Mouse (Mus musculus): ENCODE measurements around the gene Fblim1.
A peak's percentile ranks its signal among the peaks of the same experiment; 100 is the strongest.

Gene Fblim1

DNA sequence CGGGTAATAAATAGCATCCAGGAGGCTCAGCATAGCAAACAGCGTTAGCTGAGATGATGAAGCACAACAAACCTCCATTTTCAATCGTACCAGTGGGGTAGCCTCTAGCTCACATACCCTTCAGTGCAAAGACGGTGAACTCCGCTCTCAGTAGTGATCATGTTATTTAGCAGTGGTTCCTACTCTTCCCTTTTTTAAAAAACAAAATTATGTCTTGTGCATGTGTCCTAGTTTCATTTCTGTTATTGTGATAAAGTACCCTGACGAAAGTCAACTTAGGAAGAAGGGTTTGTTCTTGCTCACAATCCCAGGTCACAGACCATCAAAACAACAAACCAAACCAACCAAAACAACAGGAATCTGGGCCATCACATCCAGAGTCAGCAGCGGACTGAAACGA lies 40.1 kb upstream of the Fblim1 start:
- Histone ChIP-seq H3K4me3 (replicated peaks; ENCODE audit: low read length) (no peak overlapping the region), H3K9me3 (ENCODE audit: low read length) (no peaks in the 10 kb centered on the region), H3K4me1 (replicated peaks; ENCODE audit: low read depth, low read length) (peaks cover 21% of the 10 kb centered on the region), H3K27me3 (ENCODE audit: insufficient read depth, low read length) (no peaks in the 10 kb centered on the region), H3K36me3 (ENCODE audit: insufficient read depth, low read length) (0 out of 2 replicates have a peak, but pooled peaks cover 3% of the 10 kb centered on the region)
- no peak for TF ChIP-seq CTCF (conservative IDR thresholded peaks at IDR 0.05; ENCODE audit: low read length)
- no peak for TF ChIP-seq POU5F1 (IDR thresholded peaks at IDR 0.05; ENCODE audit: borderline replicate concordance, low read length)
- no peak for TF ChIP-seq NANOG (IDR thresholded peaks at IDR 0.05; ENCODE audit: borderline replicate concordance, low read length)

DNA sequence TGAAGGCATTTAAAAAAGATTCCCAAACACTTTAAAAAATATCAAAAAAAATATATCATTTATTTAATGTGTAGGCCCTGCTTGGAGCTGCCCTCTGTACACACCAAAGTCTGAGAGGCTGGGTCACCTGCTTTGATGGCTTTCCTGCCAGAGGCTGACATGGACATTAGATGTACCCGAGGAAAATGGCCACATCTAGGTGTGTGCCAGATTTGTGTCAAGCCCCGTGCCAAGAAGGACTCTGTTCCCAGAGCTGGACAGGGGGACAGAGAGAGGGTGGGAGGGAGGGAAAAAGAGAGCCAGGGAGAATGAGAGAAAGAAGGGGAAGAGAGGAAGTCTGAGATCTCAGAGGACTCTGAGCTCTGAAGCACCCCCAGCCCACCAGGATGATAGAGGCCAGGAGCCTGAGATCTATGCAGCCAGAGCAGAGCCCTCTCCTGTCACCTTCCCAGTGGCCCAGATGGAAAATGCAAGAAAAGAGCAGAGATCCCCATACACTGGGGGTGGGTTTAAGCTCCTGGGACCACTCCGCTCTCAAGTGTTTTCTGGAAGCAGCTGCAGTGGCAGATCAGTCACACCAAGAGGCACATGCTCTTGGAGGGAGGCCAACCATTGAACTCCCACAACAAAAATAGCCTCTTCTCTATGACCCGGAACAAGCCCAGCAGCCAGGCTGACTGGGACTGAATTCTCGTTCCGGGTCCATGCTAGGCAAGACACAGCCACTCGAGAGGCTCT lies 37.4 kb upstream of the Fblim1 start:
- peaks cover 26% of the 10 kb centered on the region for H3K4me1 ChIP-seq (replicated peaks; ENCODE audit: low read depth, low read length)
- peaks cover 16% of the 10 kb centered on the region; the same call in 1 of the 2 replicates for H3K36me3 ChIP-seq (ENCODE audit: insufficient read depth, low read length)
- no peaks in the 10 kb centered on the region for H3K27me3 ChIP-seq (ENCODE audit: insufficient read depth, low read length)
- H3K9me3 ChIP-seq (ENCODE audit: low read length), result peaks cover 6% of the 10 kb centered on the region; the same call in 1 of the 2 replicates
- H3K4me3 ChIP-seq (replicated peaks; ENCODE audit: low read length), result no peak overlapping the region
- TF ChIP-seq POU5F1 (IDR thresholded peaks at IDR 0.05; ENCODE audit: borderline replicate concordance, low read length) (no peak), CTCF (conservative IDR thresholded peaks at IDR 0.05; ENCODE audit: low read length) (no peak), NANOG (IDR thresholded peaks at IDR 0.05; ENCODE audit: borderline replicate concordance, low read length) (no peak)

DNA sequence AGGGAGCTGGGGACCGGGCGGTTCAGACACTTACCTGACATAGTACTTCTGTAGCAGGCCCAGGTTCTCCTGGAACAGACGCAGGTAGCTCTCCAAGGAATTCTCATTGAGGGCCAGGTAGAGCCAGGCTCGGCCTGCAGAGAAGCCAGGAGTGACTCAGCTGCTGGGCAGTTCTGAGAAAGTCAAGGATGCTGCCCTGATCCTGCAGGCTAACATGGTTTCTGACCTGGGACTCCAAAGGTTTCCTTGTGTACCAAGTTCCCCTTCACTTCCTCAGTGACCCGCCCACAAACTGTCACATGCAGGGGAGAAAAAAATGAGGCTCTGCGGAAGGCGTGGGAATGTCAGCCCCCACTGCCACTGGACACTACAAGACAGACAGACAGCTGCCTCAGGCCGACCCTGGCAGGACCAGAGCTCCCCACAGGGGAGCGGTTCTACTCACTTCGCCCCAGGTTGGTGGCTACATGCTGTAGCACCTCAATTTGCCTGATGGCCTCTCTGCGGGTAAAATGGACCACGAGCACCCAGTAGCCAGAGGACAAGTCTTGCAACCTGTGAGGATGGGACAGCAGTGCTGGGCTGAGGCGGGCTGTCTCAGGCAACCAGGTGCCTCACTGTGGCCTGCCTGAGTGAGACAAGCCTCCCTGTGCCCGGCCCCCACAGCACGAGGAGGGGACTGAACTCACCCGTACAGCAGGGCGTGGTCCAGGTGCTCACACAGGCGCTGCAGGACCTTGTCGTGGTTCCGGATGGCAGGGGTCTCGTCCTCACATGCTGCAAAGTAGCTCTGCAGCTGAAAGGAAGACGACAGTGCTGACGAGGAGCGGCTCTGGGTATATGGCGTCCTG lies 36.3 kb upstream of the Fblim1 start:
- TF ChIP-seq POU5F1 (IDR thresholded peaks at IDR 0.05; ENCODE audit: borderline replicate concordance, low read length), result no peak
- TF ChIP-seq CTCF (conservative IDR thresholded peaks at IDR 0.05; ENCODE audit: low read length), result no peak
- TF ChIP-seq NANOG (IDR thresholded peaks at IDR 0.05; ENCODE audit: borderline replicate concordance, low read length), result no peak

DNA sequence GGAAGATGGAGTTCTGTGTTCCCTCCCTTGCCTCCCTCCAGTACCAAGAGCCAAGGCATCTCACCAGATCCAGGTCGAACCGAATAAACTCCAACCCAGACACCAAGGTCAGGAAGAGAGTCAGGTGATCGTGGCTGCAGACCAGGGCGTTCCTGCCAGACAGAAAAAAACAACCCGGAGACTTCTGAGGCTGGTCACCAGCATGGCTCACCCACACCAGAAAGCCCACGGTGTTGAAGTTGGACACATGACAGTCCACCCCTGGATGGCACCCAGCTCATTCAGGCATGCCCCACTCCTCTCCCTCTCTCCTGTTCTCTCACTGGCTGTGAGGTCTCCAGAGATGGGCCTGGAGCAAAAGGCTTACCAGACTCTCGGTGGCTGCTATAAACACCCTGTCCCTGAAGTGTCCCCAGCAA lies 35.5 kb upstream of the Fblim1 start:
- H3K36me3 ChIP-seq (ENCODE audit: insufficient read depth, low read length), result peaks cover 16% of the 10 kb centered on the region; the same call in 1 of the 2 replicates
- TF ChIP-seq POU5F1 (IDR thresholded peaks at IDR 0.05; ENCODE audit: borderline replicate concordance, low read length), result no peak
- no peak for TF ChIP-seq NANOG (IDR thresholded peaks at IDR 0.05; ENCODE audit: borderline replicate concordance, low read length)
- no peak for TF ChIP-seq CTCF (conservative IDR thresholded peaks at IDR 0.05; ENCODE audit: low read length)

More for the DNA sequence above, 36.3 kb upstream of the Fblim1 start:
- H3K36me3 ChIP-seq (ENCODE audit: insufficient read depth, low read length), result peaks cover 16% of the 10 kb centered on the region; the same call in 1 of the 2 replicates
- peaks cover 26% of the 10 kb centered on the region for H3K4me1 ChIP-seq (replicated peaks; ENCODE audit: low read depth, low read length)
- no peaks in the 10 kb centered on the region for H3K27me3 ChIP-seq (ENCODE audit: insufficient read depth, low read length)
- peak overlapping the region; percentile 68 for H3K4me3 ChIP-seq (replicated peaks; ENCODE audit: low read length)
- peaks cover 6% of the 10 kb centered on the region; the same call in 1 of the 2 replicates for H3K9me3 ChIP-seq (ENCODE audit: low read length)

DNA sequence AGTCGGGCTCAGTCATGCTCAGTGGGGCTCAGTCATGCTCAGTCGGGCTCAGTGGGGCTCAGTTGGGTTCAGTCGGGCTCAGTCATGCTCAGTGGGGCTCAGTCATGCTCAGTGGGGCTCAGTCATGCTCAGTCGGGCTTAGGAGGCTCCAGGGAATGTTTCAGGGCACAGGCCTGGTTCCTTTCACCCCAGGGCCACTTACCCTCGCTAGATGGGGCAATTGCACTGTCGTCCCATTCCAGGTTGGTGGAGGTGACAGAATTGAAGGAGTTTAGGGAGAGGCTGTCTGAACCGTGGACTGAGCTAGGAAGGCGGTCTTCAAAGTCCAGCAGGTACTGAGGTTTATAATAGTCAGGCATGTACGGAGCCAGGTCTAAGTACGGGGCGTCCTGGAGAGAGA lies 33.6 kb upstream of the Fblim1 start:
- Histone ChIP-seq H3K27me3 (ENCODE audit: insufficient read depth, low read length) (no peaks in the 10 kb centered on the region), H3K4me3 (replicated peaks; ENCODE audit: low read length) (no peak overlapping the region), H3K4me1 (replicated peaks; ENCODE audit: low read depth, low read length) (peaks cover 34% of the 10 kb centered on the region), H3K36me3 (ENCODE audit: insufficient read depth, low read length) (peaks cover 16% of the 10 kb centered on the region; the same call in 1 of the 2 replicates), H3K9me3 (ENCODE audit: low read length) (peaks cover 6% of the 10 kb centered on the region; the same call in 1 of the 2 replicates)
- 0 out of 2 replicates have a peak, but pooled peaks have one; percentile 5 for TF ChIP-seq CTCF (conservative IDR thresholded peaks at IDR 0.05; ENCODE audit: low read length)
- no peak for TF ChIP-seq NANOG (IDR thresholded peaks at IDR 0.05; ENCODE audit: borderline replicate concordance, low read length)

More for the DNA sequence above, 35.5 kb upstream of the Fblim1 start:
- Histone ChIP-seq H3K9me3 (ENCODE audit: low read length) (peaks cover 6% of the 10 kb centered on the region; the same call in 1 of the 2 replicates), H3K27me3 (ENCODE audit: insufficient read depth, low read length) (no peaks in the 10 kb centered on the region), H3K4me1 (replicated peaks; ENCODE audit: low read depth, low read length) (peaks cover 27% of the 10 kb centered on the region), H3K4me3 (replicated peaks; ENCODE audit: low read length) (0 out of 2 replicates have a peak overlapping the region, but pooled peaks have one; percentile 10)

DNA sequence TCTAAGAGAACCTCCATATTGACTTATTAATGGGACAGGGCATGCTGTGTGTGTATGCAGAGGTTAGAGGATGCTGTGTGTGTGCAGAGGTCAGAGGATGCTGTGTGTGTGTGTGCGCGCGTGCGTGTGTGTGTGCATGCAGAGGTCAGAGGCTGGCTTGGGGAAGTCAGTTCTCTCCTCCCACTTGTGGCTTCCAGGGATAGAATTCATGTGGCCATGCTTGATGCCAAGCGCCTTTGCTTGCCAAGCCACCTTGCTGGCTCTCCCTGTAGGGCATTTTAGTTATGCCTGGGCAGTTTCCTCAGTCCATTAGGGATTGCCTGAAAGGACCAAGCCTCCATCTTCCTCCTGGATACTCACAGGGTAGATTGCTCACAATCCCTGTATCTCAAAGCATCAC lies 30.8 kb upstream of the Fblim1 start:
- H3K27me3 ChIP-seq (ENCODE audit: insufficient read depth, low read length), result no peaks in the 10 kb centered on the region
- peaks cover 30% of the 10 kb centered on the region for H3K36me3 ChIP-seq (ENCODE audit: insufficient read depth, low read length)
- no peak for TF ChIP-seq CTCF (conservative IDR thresholded peaks at IDR 0.05; ENCODE audit: low read length)
- TF ChIP-seq NANOG (IDR thresholded peaks at IDR 0.05; ENCODE audit: borderline replicate concordance, low read length), result no peak
- TF ChIP-seq POU5F1 (IDR thresholded peaks at IDR 0.05; ENCODE audit: borderline replicate concordance, low read length), result no peak
- peaks cover 23% of the 10 kb centered on the region for H3K4me1 ChIP-seq (replicated peaks; ENCODE audit: low read depth, low read length)
- peaks cover 6% of the 10 kb centered on the region; the same call in 1 of the 2 replicates for H3K9me3 ChIP-seq (ENCODE audit: low read length)
- no peak overlapping the region for H3K4me3 ChIP-seq (replicated peaks; ENCODE audit: low read length)

DNA sequence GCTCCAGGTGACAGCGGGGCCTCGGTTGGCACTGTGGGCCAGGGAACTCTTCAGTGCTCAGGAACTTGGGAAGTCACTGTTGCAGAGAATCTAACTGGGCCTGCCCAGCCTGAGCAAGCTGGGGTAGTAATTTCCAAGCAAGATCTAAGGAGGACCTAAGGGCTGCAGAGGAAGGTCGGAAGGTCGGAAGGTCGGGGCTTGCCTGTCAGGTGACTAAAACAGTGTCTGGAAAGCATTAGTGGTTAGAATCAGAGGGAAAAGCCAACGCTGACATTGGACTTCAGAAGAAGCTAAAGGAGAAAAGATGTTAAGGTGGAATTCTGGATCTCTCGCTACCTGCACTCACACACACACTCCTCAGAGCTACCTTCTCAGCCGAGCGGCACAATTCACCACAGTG lies 30.1 kb upstream of the Fblim1 start:
- Histone ChIP-seq H3K27me3 (ENCODE audit: insufficient read depth, low read length) (no peaks in the 10 kb centered on the region), H3K9me3 (ENCODE audit: low read length) (peaks cover 6% of the 10 kb centered on the region; the same call in 1 of the 2 replicates), H3K4me3 (replicated peaks; ENCODE audit: low read length) (no peak overlapping the region), H3K36me3 (ENCODE audit: insufficient read depth, low read length) (peaks cover 30% of the 10 kb centered on the region), H3K4me1 (replicated peaks; ENCODE audit: low read depth, low read length) (peaks cover 23% of the 10 kb centered on the region)
- no peak for TF ChIP-seq POU5F1 (IDR thresholded peaks at IDR 0.05; ENCODE audit: borderline replicate concordance, low read length)
- no peak for TF ChIP-seq CTCF (conservative IDR thresholded peaks at IDR 0.05; ENCODE audit: low read length)
- TF ChIP-seq NANOG (IDR thresholded peaks at IDR 0.05; ENCODE audit: borderline replicate concordance, low read length), result no peak

All from E14TG2a.4 (cell line).